Mouse (Mus musculus) spleen, postnatal 4 days (tissue): ENCODE data around the gene Mmp2.

ENCODE experiments used
- DNase-seq, 2 experiments: peaks; one replicate each; pipeline ENCODE4 v3.0.0; 2022; ENCODE audit warnings: low spot score in 2 of 2

Mmp2 gene

DNA sequence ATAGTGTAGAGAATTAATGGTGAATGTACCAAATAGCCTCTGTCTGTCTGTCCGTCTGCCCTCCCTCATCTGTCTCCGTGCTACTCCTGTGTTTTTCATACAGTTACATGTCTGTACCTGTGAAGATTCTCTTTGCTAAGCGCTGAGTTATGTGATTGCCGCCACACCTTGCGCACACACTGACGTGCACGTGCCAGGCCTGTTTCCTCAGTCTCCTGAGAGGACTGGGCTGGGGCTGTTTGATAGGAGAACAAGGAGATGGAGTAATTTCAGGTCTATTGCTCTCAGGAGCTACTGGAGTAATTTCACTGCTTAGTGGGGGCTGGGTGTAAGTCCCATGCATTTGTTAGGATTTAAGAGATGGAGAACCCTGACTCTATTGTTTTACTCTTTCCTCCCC lies 68.0 kb downstream of the Mmp2 start:
- no peak for DNase-seq

DNA sequence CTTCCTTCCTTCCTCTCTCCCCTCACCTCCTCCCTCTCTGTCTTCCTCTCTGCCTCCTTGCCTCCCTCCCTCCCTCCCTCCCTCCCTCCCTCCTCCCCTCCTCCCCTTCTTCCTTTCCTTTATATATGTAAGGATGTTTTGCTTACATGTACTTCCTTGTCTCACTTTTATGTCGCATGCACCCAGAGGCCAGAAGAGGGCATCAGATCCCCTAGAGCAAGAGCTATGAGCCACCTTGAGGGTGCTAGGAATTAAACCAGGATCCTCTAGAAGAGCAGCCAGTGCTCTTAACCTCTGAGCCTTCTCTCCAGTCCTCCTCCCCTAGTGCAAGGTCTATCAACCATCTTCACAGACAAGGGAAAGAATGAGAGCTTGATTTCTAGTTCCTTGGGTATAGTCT lies 69.0 kb downstream of the Mmp2 start:
- DNase-seq, result no peak

DNA sequence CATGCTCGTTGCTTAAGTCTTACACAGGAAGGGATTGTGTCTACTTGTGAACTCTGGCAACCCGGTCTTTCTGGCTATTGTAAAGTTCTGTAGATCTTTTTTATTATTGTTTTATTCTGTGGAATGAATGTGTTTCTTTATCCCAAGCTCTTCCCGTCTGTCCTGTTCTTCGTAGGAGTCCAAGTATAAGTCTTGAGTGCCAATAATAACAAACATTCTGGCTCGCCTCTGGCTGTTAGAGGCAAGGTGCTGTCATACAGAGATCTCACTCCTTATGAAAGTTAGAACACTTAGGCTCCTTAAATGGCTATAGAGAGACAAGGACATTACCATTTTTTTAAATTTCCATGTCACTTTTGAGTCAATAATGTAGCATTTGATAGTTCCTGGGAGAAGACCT lies 69.5 kb downstream of the Mmp2 start:
- no peak for DNase-seq

DNA sequence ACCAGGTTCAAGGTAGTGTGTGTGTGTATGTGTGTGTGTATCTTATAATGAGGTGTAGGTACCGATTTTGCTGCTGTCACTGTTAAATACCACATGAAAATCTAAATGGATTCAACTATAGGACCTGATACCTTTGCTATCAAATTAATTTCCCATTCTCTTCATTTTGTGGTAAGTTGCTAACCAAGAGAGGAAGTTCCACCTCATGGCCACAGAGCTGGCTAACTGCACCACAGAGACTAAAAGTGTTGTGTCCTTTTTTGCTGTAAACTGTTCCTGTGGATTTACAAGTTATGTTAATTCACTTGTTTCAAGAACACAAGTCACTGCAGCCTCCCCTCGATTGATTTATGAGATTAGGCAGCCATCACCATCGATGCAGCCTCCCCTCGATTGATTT lies 70.7 kb downstream of the Mmp2 start:
- DNase-seq, result no peak

DNA sequence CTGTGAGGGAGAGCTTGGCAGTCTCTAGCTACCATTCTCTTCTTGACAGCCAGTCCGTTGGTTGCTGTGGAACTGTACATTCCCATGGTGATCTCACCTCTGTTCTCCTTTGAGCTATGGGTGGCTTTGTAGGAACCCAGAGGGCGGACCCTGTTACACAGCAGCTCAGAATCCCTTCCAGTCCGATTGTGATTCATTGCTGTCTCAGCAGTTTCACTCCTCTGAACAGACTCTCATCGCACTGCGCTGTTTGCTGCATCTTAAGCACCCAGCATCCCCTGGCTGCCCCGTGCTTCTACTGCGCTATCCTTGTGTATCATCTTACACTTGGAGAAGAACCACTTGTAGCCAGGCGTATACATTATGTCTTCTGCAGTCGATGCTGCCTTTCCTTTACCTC lies 72.5 kb downstream of the Mmp2 start:
- no peak for DNase-seq

DNA sequence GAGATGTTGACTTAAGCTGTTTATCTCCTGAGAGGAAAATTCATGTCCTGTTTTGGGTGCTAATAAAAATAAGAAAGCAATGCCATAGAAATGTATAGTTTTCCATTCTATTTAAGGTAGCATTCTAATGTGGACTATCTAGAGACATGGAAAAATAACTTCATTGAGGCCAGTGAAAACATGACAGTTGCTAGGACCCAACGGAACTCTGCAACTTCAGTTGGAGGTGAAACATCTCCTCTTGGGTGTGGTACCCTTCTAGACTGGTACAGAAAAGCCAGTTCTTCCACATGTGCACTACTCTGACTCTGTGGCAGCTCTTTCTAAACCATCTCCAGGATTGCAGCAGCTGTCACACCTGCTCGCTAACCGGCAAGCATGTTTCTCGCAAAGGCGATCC lies 74.0 kb downstream of the Mmp2 start, which contains the start of gene Capns2:
Capns2 (plus strand) TSS at position 301 of the 400 bp plus-strand sequence.
- no peak for DNase-seq

DNA sequence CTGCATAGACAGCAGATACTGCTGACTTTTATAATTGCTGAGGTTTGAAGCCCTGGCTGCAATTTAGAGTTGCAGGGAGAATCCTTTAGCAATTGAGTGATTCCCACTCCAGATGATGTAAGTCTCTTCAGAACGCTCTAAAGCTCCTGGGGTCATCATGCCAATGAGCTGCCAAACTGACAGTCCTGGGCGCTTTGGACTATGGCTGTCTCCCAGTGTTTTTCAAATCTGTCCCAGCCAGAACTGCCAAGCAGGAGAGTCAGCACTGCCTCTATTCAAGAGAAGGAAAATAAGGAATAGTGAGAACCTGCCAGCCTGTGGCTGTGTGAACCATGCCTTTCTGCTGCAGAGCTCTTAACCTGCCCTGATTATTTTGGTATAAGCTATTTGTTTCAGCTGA lies 75.9 kb downstream of the Mmp2 start:
- DNase-seq, result no peak
